In the genomic region with DNA sequence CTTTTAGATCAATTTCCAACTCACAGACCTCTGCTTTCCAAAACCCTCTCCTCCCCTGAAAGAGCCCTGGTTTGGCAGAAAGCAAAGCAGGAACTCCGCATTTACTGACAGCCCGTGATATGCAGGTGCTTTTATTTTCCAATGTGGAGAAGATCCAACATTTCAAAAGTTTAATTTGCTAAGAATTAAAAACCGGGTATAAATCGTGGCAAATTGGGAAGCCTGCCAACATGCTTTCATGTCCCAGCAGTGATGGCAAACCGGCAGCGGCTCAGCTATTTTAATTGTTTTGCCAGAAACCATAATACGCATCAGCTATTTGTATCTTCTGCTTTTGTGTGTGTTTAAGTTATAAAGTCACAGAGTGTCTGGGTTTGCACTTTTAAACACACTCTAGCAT, we compare ENCODE assay signal across 17 mouse cellular contexts.
DNase-seq lines count a peak whose midpoint lies in the region; ATAC-seq and TF ChIP-seq lines count a peak whose summit lies in the region.
"Had no signal": no experiment of that assay in that cellular context is flagged by ENCODE, and none has a peak within 500 bp of the region (broad histone marks: within the 10 kb centered on the region; RNA-seq: fewer than 3 reads in every experiment).

No protein-coding gene starts in this region.

- H3K27ac ChIP-seq in hindbrain, postnatal 0 days, result no peak overlapping the region
- no peak overlapping the region for H3K27ac ChIP-seq in hindbrain, embryonic 11.5 days (ENCODE audit: low read depth, low read length)
- no peak overlapping the region for H3K27ac ChIP-seq in lung, embryonic 14.5 days (ENCODE audit: low read depth)
- H3K27ac ChIP-seq: hindbrain, embryonic 13.5 days had no signal

- WGBS in hindbrain, postnatal 0 days, result 28% methylated on average over 7 of the region's 7 CpGs
- 89% methylated on average over 7 of the region's 7 CpGs for WGBS in hindbrain, embryonic 11.5 days
- WGBS in lung, embryonic 14.5 days, result 37% methylated on average over 7 of the region's 7 CpGs

- no peak overlapping the region for H3K4me3 ChIP-seq in hindbrain, postnatal 0 days (ENCODE audit: low read length)
- H3K4me3 ChIP-seq in hindbrain, embryonic 11.5 days (ENCODE audit: low read depth, low read length), result no peak overlapping the region
- H3K4me3 ChIP-seq in lung, embryonic 14.5 days (ENCODE audit: low read depth, low read length), result no peak overlapping the region
- H3K4me3 ChIP-seq: hindbrain, embryonic 13.5 days; megakaryocyte, embryonic 14.5 days had no signal

- no peaks in the 10 kb centered on the region for H3K36me3 ChIP-seq in hindbrain, postnatal 0 days (ENCODE audit: insufficient read depth, low read length)
- H3K36me3 ChIP-seq in hindbrain, embryonic 11.5 days (ENCODE audit: control insufficient read depth, insufficient read depth, low read length), result no peaks in the 10 kb centered on the region
- peaks cover 35% of the 10 kb centered on the region for H3K36me3 ChIP-seq in lung, embryonic 14.5 days (ENCODE audit: insufficient read depth)
- H3K36me3 ChIP-seq: hindbrain, embryonic 13.5 days had no signal

- TF ChIP-seq CTCF in hindbrain, postnatal 0 days (IDR thresholded peaks at IDR 0.05; ENCODE audit: low read depth), result no peak
- no peak for TF ChIP-seq CTCF in lung, embryonic 14.5 days (IDR thresholded peaks at IDR 0.05; ENCODE audit: low read depth)
- TF ChIP-seq CTCF in Patski (IDR thresholded peaks at IDR 0.05), result no peak

- CTCF ChIA-PET in Patski (lab: Charles Lee), result interaction anchor here (0.8 to 1.4 kb wide), 4 partner anchors 24 to 139 kb away, joined by 3 read pairs; no protein-coding TSS in a partner anchor

- H3K9ac ChIP-seq in hindbrain, postnatal 0 days (replicated peaks; ENCODE audit: low read length), result no peak overlapping the region
- no peak overlapping the region for H3K9ac ChIP-seq in hindbrain, embryonic 11.5 days (ENCODE audit: low read depth, low read length)
- no peak overlapping the region for H3K9ac ChIP-seq in lung, embryonic 14.5 days
- H3K9ac ChIP-seq: hindbrain, embryonic 13.5 days had no signal

- in situ Hi-C loops in Patski (cut with MboI; ENCODE audit: low pct_unique_long_range_greater_than_20kb), result no loop called here

- no peak for ATAC-seq in hindbrain, postnatal 0 days
- no peak for ATAC-seq in hindbrain, embryonic 11.5 days (ENCODE audit: low FRiP score)
- no peak for ATAC-seq in lung, embryonic 14.5 days (ENCODE audit: insufficient read depth)
- no peak for ATAC-seq in Patski
- ATAC-seq: activated CD4-positive, CD25-positive, alpha-beta regulatory T cell, adult 4 months; forebrain, embryonic 16.5 days; lung, postnatal 0 days had no signal

- POLR2A ChIA-PET in Patski (lab: Charles Lee), result no interaction called here

- H3K9me3 ChIP-seq in hindbrain, postnatal 0 days (ENCODE audit: low read length), result no peaks in the 10 kb centered on the region
- no peaks in the 10 kb centered on the region for H3K9me3 ChIP-seq in hindbrain, embryonic 11.5 days (ENCODE audit: control insufficient read depth, low read length)
- H3K9me3 ChIP-seq in lung, embryonic 14.5 days (ENCODE audit: low read depth, low read length), result no peaks in the 10 kb centered on the region
- H3K9me3 ChIP-seq: hindbrain, embryonic 13.5 days; megakaryocyte, embryonic 14.5 days had no signal

- DNase-seq in hindbrain, postnatal 0 days (ENCODE audit: low spot score), result peak; percentile 44
- no peak for DNase-seq in hindbrain, embryonic 11.5 days (ENCODE audit: low spot score)
- DNase-seq in lung, embryonic 14.5 days, result peak; percentile 69
- DNase-seq in lung, postnatal 25 days (ENCODE audit: low spot score), result no peak
- peak; percentile 24 for DNase-seq in MN1 (ENCODE audit: low spot score)
- peak; percentile 90 for DNase-seq in Patski (ENCODE audit: low read depth, low spot score)
- DNase-seq in c-Kit-positive CD71-positive TER-119-positive erythroid progenitor cells, embryonic 14.5 days (ENCODE audit: low spot score), result no peak
- DNase-seq in adrenal gland, adult (ENCODE audit: inconsistent age in 2 of 2, low spot score in 1 of 2), result no peak
- DNase-seq: cerebellum, adult 11-12 months; gastrocnemius, postnatal 14 days; kidney, adult 11 months had no signal

- no peaks in the 10 kb centered on the region for H3K4me1 ChIP-seq in hindbrain, postnatal 0 days (ENCODE audit: insufficient read depth, low read length)
- H3K4me1 ChIP-seq in hindbrain, embryonic 11.5 days (replicated peaks; ENCODE audit: control insufficient read depth, insufficient read depth, low read length), result no peaks in the 10 kb centered on the region
- 0 out of 2 replicates have a peak, but pooled peaks cover 12% of the 10 kb centered on the region for H3K4me1 ChIP-seq in lung, embryonic 14.5 days (ENCODE audit: insufficient read depth)

- H3K4me2 ChIP-seq in hindbrain, postnatal 0 days (ENCODE audit: low read depth, low read length), result no peak overlapping the region
- no peak overlapping the region for H3K4me2 ChIP-seq in hindbrain, embryonic 11.5 days (replicated peaks; ENCODE audit: low read depth, low read length)
- H3K4me2 ChIP-seq in lung, embryonic 14.5 days, result no peak overlapping the region
- H3K4me2 ChIP-seq: hindbrain, embryonic 13.5 days; liver, embryonic 11.5 days had no signal

- no peaks in the 10 kb centered on the region for H3K27me3 ChIP-seq in hindbrain, postnatal 0 days (ENCODE audit: insufficient read depth, low read length)
- H3K27me3 ChIP-seq in hindbrain, embryonic 11.5 days (ENCODE audit: control insufficient read depth, insufficient read depth, low read length), result no peaks in the 10 kb centered on the region
- H3K27me3 ChIP-seq in lung, embryonic 14.5 days (ENCODE audit: insufficient read depth, low read length), result no peaks in the 10 kb centered on the region
- H3K27me3 ChIP-seq in Patski, result no peaks in the 10 kb centered on the region
- H3K27me3 ChIP-seq: hindbrain, embryonic 13.5 days had no signal

Comparison
In these comparisons a context has a peak if more than half of its experiments do, and no peak if none do; other contexts are left out.
1. DNase-seq: peak in hindbrain, postnatal 0 days (single experiment), lung, embryonic 14.5 days (single experiment), MN1 (single experiment) and Patski (single experiment); none in hindbrain, embryonic 11.5 days (single experiment), lung, postnatal 25 days (single experiment), c-Kit-positive CD71-positive TER-119-positive erythroid progenitor cells, embryonic 14.5 days (single experiment) and adrenal gland, adult (0 of 2).